Mouse (Mus musculus) left cerebral cortex, adult 9 months (tissue): ENCODE measurements around the gene Lipa.

Experiments used
- DNase-seq, 2 experiments: peaks; one replicate each; pipeline ENCODE4 v3.0.0; 2022; ENCODE audit warnings: low spot score in 2 of 2

Lipa gene

DNA sequence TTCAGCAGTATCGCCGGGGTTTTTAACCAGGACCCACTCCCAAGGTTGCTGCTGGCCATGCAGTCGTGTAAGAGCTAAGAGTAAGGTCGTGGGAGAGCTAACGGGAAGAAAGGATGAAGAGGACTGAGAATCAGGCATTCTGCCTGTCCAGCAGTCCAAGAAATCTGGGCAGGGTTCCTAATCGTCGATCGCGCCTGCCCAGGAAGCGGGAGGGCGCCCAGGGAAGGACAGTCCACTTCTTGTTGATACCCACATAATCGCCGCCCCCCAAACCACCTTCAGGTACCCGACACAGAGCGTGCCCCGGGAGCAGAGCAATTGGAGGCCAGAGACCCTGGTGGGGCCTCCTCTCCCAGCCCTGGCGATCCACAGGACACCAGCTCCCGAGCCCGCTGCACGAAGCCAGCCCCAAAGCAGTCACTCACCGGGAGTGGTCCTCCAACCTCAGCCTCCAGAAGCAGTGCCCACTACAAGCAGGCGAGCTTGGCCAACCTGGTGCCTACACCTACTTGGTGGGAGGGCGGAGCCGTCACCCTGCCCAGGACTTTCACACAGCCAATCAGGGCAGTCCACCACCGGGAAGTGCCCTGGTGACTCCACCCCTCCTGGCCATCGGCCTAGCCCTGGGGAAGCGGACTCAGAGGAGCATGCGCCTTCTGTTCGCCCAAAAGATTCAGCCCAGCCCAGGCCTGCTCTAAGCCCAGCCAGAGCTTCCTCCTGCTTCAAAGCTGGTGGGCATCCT is at the start of gene Lipa:
Lipa (minus strand) TSS at position 534 of the 742 bp plus-strand sequence.
- DNase-seq: peak; percentile 85 to 94

DNA sequence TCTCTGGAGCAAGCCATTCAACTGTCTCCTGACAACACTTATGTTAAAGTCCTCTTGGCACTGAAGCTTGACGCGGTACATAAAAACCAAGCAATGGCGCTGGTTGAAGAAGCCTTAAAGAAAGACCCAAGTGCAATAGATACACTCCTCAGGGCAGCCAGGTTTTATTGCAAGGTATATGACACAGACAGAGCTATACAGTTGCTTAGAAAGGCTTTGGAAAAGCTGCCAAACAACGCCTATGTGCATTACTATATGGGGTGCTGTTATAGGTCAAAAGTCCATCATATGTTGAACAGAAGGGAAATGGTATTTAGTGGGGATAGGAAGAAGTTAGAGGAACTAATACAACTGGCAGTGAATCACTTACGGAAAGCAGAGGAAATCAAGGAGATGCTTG is 46.4 kb upstream of the Lipa start:
- DNase-seq: no peak

DNA sequence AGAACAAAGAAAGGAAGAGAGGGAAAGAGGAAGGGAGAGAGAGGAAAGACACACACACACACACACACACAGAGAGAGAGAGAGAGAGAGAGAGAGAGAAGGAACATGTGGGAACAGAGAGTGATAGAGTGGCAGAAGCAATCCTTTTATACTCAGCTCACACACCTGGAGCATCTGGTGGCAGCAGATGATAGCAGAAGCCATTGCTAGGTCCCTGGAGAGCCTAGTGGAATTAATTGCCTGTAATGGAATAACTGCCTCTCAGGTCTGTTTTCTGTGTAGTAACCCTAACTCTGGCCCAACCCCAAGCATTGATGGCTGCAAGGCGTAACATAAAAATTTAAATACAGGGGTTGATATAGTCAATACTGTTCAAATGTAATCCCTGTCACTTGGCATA is 43.8 kb upstream of the Lipa start:
- DNase-seq: no peak

DNA sequence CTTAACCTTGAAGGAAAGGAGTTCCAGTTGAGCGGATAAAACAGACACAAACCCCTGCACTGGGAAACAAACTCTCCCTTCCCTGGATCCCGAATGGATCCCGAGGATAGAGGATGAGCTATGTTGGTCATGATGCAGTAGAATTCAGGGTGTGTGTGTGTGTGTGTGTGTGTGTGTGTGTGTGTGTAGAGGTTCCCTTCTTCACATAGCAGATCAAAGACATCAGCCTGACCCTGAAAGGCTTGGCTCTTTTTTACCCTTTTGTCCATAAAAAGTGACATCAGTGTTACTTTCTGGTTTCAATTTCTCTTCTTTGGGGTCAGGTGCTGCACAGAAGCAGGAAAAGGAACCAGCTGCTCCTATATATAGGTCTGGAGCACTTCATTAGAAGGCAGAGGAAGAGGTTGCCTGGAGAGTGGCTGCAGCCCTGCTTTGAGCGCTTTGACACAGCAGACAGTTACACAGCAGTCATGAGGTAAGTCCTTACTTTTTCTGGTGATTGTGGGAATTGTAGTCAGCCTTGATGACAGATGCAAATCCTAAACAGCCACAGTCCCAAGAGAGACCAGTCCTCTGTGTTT is 42.7 kb upstream of the Lipa start:
- no peak for DNase-seq

DNA sequence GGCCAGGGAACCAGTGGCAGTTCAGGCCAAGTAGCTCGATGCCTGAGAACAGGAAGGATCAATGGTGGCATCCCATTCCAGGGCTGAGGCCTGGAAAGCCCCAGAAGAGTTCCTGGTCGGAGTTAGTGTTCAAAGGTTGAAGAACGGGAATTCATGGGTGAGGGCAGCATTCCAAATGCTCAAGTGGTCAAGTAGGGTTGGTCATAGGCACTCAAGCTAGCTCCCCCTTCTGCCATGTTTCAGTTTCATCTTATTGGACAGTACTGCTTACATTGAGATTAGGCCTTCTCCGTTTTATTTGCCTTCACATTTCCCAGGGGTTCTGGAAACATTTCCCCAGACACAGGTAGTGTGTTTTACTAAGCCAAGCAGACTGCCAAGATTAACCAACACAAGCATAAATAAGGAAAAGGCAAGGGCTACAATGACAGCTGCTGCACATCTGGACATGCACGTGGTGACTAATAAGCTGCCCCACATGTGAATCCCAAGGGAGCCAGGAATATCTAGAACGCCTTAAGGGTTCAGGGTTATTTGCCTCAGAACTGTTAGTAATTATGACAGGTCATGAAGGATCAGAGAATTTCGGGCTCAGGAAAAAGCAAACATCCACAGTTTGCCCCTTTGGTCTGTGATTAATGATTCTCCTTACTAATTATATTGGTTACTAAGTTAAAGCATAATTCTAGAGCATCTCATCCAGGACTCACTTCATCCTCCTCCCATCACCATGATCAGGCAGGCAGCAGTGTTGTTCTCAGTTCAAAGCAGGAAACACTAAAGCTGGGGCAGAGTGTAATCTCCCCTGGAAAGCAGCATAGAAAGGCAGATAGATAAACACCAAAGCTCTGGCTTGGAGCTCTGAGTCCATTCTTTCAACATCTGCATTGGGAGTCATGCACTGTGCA is 42.0 kb upstream of the Lipa start:
- no peak for DNase-seq

DNA sequence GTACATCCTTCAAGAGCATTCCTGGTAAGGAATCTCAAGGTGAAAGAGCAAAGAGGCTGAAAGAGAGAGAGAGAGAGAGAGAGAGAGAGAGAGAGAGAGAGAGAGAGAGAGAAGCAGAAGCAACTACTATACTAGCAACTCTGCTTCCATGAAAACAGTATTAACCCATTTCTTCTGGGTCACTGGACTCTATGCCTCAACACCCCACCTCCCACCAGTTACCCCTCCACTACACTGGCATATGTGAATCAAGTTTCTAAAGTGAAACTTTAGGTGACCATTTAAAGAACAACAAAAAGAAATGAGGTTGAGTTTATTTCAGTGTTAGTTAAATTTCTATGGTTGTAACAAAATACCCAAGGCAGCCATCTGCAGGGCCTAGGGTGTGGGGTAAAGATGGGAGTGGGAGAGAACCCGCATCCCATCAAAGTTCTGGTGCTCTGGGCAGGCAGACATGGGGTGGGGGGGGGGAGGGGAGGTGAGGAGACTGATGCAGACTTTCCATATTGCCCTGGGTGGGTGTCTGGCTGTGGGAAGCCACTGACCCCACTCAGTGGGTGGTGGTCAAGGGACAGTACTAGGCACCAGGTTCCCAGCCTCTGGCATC is 39.0 kb upstream of the Lipa start:
- DNase-seq: no peak

DNA sequence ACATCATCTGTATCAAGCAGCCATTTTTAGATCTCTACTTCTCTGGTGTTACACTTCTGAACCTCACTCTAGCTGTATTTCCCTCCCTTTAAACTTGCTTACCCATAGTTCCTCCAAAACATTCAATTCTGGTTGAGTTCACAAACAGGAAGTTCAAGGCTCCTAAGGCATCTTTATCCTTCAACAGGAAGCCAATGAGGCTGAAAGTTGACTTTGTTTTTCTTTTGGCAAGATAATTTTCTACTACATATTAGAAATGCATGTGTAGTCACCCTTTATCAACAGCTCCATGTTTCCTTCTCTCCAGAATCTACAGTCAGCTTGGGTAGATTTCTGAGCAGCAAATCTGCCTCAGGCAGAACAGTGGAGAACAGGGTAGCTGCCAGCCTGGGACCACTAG is 35.3 kb upstream of the Lipa start:
- DNase-seq: no peak

DNA sequence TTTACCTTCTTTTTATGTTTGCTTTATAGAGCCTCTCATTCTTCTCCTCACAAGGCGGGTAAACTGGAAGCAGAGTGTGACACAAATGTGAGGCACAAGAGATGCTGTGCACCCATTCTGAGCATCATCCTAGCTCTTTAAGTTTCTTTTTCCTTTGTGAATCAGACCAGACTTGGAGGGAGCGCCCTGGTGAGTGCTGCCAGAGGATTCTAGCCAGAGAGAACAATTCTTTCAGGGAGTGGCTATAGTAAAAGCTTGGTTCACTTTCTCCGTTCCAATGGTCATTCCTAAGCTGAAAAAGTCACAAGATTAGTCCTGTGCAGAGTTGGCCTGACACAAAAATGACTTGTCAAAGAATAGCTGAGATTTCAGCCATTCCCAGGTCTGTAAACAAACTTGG is 29.3 kb upstream of the Lipa start:
- DNase-seq: no peak

DNA sequence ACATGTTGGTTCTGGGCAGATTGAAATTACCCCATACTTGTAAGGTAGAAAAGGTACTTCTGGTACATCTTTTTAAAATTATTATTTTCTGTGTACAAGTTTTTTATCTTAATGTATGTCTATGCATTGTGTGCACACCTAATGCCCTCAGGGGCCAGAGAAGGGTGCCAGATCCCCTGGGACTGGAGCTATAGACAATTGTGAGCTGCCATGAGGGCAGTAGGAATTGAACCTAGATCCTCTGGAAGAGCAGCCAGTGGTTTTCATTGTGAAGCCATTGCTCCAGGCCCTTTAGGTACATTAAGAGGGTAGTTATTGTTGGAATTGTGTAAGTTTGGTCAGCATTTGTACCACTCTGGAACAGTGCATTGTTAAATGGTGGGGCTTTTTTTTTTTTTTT is 26.8 kb upstream of the Lipa start:
- no peak for DNase-seq

DNA sequence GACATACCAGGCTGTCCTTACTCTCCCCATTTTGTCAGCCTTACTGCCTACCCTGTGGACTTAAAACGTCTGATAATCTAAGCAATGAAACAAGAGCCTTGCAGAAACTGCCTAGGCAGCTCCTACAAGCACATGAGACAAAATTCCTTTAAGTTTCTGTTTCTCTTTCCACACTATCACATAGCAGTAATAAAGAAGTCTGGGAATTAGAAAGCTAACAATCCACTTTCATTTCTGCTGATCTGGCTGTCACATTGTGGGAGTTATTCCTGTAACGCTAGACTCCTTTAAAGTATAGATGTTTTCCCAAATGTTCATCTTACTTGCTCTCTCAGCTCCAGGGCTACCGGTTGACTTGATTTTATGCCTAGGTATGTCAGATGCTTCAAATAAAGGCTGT is 26.2 kb upstream of the Lipa start:
- DNase-seq: no peak

DNA sequence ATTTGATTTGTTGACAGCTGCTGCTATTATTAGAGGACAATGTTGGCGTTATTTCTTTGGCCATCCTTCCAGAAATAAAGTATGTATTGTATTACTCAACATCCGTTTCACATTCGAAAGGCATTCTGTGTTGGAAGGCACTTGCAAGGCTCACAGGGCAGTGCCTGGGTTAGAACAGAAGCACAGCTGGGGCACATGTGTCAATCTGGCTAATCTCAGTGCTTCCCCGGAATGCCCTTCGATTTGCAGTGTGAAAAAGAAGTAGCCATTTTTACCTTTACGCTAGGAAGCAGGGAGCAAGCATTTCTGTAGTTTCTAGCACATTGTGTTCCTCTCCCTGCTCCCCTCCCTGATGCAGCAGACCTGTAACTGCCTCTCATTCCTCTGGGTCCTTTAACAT is 25.7 kb upstream of the Lipa start:
- no peak for DNase-seq

DNA sequence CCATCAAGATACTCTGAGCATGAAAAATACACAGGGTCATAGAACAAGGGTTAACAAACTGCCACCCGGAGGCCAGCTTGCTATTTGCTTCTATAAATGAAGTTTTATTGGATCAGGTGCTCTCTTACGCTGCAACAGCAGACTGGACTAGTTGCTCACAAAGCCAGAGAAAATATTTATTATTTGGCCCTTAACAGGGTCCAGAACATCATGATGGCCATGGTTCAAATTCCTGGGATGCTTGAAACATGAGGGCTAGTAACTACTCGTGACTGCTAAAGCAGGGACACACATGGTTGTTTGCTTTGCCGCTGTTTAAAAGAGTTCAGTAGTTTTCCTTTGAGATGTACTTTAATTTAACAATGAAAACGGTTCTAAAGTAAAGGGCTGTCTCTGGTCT is 24.7 kb upstream of the Lipa start:
- no peak for DNase-seq

DNA sequence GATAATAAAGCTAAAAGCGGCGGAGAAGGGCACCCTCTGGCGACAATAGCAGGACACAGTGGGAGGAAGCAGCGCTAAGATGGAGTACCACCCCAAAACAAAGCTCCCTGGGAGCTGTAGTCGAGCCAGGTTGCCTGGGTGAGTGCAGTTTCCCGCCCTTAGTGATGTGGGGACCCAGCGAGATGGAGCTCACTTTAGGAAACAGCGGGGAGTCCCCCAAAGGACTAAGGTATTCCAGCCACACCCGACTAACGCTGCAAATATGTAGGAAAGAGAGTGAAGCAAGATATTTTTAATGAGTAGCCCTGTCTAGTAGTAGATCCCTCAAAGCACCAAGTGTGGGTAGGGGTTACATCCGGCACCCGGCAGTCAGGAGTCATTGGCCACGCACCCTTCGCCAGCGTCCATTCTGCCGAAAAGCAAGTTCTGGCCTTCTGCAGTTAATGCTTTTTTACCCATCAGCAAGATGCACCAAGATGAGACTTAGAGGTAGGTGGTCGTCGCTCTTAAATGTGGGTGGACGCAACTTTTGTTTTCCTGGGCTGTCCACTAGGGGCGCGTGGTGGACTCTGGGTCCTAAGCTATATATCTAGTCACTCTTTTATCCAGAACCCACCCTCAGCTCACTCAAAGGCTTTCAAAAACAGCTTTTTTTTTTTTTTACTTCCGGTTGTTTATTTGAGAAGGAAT is 23.4 kb upstream of the Lipa start, which contains the start of gene Ifit2:
Ifit2 (plus strand) TSS at position 161 of the 690 bp plus-strand sequence.
- peak in 1 of 2 experiments; percentile 76 for DNase-seq

DNA sequence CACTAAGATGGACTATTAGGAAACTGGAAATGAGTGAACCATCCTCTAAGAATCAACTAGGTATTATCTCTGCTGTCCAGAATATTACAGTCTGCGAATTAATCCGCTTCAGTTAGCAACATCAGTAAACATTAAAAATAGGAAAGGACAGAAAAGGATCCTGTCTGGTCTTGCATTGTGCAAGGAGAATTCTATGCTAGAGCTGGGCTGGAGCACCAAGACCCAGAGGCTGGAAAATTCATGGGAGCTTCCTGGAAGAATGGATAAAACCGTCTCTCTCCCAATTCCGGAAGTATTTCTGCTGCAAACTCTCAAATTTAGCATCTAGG is 22.9 kb upstream of the Lipa start:
- DNase-seq: no peak

DNA sequence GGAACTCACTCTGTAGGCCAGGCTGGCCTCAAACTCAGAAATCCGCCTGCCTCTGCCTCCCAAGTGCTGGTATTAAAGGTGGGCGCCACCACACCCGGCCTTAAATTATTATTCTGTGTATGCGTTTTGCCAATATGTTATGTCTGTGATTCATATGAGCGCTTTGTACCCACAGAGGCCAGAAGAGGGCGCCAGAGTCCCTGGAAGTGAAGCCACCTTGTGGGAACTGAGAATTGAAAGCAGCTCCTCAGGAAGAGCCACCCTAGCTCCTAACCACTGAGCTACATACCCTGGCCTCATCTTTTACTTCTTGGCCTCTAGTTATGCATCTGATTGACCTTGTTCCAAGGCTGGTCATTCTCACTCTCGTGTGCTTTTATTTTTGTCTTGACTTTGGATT is 20.7 kb upstream of the Lipa start:
- DNase-seq: peak in 1 of 2 experiments; percentile 84

DNA sequence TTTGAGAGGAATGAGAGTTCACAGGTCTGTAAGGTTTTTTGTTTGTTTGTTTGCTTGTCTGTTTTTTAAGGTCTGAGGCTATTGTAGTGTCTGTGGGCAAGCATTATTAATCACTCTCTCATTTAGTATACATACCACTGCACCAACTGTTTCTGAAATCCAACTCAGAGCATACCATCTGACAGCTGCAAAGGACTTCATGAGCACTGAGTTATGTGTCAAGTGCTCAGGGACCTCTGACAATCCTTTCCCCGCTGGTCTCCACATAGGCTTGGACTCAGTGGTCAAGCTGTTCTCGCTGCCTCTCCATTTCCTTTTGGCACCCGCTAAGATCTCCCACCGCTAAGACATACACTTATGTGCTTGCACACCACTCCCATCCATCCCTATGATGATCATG is 18.9 kb upstream of the Lipa start:
- DNase-seq: no peak

DNA sequence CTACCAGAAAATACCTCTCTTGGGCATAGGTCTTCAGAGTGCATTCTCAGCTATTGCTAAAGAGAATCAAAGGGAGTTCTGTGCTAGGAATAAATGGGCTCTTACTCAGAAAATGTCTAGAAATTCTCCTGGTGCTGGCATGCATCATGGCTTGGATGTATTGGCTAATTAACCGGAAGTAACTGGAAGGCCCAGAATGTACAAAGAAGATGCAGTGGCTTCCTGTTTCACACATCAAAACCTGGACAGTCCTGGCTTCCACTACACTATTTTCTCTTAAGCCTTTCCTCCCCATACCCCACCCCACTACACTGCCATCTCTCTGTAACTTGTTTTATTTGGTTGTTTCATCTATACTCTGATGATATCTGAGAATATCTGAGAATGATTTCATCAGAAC is 12.1 kb upstream of the Lipa start:
- DNase-seq: no peak

DNA sequence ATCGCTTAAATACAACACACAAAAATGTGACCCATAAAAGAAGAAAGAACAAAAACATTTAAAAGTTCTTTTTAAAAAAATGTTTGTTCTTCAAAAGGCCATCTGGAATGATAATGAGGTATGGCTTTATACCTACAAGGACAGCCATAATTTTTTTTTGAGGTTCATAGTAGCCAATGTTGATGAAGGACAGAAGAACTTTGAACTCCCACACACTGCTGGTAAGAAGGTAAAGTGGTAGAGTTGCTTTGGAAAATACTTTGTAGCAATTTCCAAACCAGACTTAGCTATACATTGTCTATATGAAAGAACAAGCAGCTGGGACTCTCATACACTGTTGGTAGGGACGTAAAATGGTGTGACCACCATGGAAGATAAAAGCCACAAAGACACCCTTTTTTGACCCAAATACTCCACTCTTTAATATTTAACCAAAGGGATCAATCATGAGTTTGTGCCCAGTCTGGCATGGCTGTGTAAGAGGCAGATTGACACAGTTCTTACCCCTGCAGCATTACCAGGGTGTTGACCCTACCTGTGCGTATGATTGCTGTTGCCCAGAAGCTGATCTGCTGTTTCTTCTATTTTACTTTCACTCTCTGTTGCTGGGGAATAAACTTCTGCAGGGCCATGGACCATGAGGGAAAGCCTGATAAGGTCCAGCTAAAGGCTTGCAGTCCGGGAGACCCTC is 4.9 kb upstream of the Lipa start:
- no peak for DNase-seq

DNA sequence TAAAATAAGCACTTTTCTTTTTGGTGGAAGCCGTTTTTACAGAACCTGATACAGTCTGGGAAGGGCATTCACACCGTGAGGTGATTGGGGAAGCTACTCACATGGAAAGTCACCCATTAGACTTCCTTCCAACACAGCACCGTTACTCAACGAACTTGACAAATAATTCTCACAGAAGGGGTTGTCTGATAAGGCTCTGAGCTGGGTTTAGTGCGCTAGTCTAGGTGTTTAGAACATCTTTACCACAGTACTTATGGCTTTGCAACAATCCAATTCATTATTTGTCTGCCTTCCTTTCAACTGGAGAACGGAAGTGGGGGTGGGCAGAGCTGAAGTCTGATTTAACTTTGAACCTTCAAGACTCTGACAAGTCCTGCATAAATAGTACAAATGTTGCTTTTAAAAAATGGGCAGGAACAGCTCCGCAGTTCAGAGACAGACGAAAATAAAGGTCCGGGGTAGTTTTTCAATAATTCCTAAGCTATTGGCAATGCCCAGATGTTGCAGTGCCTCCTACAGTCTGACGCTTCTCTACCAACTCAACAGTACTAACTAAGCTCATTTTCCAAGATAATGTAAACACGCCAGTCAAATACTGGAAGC is 852 bp downstream of the Lipa start:
- no peak for DNase-seq

DNA sequence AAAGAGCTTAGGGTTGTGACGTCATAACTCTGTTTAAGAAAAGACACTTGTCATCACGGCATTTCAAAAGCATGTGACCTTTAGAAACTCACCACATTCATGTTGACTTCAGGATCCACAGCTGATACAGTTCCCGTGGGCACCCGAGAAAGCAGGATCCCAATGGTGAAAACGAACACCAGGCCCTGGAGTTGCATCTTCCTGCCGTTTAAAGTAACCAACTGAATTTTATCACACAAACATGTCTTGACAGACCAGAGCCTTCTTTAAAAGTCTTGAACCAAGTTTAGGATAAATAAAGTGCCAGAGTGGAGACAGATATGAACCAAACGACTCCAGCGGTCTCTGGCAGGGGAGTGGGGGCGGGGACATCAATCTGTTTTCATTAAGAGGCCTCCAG is 2.6 kb downstream of the Lipa start:
- no peak for DNase-seq
